Mouse (Mus musculus) ES-CJ7 (cell line): Measurements from ENCODE around the gene Retnlb.
"Not testable (repeated sequence)": the region's sequence is repeated elsewhere in the genome, so short reads cannot be mapped to it uniquely, and the experiment has no call there.

Source experiments
- DNase-seq: peaks from one replicate; pipeline ENCODE4 v3.0.0; 2011; ENCODE audit warnings: low read depth, low spot score

The Retnlb gene

DNA sequence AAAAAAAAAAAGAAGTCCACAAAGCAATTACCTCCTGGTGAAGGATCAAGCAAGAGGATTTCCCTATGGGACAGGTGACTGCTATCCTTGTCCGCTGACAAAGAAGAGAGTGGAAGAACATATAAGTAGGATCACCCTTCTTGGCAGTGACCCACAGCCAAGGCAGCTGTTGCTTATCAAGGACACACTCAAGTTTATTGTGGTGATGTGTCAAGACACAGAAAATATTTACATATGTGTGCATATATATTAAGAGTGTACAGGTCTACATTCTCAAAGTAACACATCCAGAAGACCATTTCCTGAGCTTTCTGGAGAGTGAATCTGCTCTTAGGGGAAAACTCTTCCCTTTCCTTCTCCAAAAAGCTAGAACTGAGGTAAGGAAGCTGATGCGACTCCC lies at the start of gene Retnlb:
Gene Retnlb (plus strand): TSS at position 162 of the 400 bp plus-strand sequence.
- DNase-seq: no peak

DNA sequence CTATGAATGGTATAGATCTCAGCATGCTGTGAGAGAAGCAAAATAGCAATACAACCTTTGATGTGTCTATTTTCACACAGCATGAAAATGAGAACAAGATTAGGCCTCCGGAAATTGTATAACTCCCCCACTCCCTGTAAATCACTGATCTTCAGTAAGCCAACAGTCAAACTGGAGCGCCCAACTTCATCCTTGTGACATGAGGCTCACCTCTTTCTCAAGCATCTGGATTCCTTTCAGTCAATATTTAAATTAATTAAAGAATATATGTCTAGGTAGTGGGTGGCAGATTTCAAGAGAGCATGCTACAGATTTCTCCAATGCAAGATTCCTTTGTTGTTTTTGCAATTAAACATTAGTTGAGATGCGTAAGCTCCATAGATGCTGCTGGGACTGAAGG lies 47.5 kb upstream of the Retnlb start:
- no peak for DNase-seq

DNA sequence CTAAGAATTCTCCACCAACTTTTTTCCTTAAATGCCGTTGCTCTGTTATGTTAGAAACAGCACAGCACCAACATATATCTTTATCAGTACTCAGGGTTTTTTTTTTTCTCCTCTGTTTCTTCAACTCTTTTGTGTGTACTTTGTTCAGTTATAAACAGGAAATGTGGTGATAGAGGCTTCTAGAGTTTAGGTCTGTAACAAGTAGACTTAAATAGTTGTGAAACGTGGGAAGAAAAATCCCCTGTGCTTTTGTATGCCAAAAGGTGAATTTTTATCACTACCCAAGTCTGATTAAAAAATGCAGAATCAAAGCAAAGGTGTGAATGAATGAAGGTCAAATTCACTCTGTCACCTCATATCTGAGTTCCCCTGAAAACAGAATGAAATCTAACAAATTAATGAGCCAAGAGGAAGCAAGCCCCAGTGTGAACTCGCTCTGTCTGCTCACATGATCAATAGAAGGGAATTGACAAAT lies 44.6 kb upstream of the Retnlb start, which contains the start of gene Trat1:
Gene Trat1 (minus strand): TSS at position 51 of the 475 bp plus-strand sequence.
- DNase-seq: no peak

DNA sequence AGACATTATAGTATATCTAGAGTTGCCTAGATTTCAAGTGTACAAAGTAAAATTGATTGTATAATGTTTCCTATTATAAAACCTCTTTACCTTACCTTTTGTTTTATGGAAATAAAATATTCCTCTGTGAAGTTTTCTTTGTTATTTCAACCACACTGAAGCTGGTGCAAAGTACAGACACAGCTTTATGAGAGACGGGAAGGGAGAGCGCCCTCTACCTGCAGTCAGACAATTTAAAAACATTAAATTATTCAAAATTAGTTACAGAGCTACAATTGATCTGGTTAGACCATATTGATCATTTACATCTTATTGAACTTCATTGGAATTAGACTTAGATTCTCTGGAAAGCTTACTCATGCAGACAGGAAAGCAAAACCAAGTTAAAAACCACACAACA lies 39.4 kb upstream of the Retnlb start:
- DNase-seq: no peak

DNA sequence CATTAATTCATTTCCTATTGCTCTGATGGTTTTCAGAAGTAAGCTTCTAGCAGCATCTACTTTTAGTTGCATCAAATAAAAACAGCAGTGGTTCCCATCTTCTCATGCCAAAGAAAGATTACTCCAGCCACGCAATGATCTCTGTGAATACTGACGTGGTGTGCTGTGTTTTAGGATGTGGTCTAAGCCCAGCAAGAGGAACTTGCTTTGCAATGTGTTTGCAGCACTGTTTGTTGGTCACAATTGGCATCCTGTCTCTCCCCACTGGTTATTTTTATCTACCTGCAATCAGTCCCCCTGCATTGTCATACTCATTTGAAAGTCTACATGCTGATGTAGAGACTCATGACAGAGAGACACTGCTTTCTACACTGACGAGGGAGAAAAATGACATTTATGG lies 30.4 kb upstream of the Retnlb start:
- no peak for DNase-seq

DNA sequence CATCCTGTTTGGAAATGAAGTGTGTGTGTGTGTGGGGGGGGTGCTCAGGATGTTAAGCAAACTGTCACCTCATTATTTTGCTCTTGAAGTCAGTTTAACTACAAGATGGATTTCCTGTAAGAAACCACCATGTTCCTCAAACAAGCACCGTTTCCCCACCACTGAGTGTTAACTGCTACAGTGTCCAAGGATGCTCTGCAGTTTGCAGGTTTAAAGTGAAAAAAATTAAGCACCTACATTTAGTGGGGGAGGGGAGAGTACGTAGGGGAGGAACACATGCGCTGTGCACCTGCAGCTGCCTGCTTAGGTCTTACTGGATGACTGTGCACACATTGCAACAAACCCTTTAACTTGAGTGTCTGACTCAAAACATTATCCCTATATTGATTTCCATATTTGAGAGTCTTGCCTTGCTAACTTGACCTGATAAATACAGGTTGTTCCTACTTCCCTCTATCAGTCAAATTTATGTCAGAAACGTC lies 27.9 kb upstream of the Retnlb start:
- DNase-seq: no peak

DNA sequence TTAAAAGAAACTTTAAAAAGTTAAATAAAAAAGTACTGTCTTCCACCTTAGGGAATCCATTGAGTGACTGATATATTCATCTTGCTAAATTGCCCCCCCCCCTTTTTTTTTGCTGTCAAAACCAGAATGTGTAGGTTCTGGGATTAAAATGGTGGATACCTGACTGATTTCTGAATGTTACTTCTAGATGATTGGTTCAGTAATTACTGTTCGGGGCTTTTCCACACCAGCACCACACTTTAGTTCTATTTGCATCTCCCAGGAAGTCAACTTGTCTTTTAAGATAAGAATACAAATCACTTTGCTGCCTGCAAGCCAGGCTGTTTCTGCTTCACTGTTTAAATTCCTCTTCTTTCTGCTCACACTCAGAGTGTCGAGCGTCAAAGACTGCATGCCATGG lies 18.4 kb upstream of the Retnlb start:
- DNase-seq: no peak

DNA sequence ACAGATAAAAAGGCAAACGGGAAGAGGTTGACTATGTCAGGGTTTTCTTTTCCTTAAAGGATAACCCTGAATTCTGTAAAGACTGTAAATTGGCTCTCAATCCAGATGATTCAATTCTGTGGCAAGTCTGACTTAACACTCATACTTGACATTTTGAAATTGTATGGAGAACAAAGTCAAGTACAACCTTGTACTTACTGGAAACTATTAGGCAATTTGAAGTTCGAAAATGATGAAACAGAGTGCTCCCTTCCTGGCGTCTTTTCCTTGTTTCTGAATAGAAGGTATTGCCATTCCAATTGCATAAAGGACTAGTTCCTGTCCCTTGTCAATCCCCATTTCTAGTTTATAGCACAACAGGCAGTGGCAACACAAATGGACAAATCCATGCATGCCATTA lies 17.2 kb upstream of the Retnlb start:
- no peak for DNase-seq

DNA sequence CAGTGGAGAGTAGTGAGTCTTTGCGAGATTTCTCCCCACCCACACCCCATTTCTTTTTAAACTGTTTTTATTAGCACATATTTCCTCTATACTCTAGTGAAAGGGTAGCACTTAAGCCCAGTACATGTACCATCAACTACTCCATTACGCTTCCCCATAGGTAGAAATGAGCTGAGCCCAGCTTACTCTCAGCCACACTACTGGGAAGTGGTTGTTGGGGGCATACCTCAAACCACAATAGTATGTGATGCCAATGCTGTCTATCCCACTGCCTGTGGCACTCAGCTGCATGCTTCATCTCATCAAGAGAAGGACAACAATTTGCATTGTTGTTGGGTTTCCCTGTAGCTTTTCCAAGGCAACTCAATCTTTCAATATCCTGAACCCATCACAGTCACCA lies 15.8 kb upstream of the Retnlb start:
- no peak for DNase-seq

DNA sequence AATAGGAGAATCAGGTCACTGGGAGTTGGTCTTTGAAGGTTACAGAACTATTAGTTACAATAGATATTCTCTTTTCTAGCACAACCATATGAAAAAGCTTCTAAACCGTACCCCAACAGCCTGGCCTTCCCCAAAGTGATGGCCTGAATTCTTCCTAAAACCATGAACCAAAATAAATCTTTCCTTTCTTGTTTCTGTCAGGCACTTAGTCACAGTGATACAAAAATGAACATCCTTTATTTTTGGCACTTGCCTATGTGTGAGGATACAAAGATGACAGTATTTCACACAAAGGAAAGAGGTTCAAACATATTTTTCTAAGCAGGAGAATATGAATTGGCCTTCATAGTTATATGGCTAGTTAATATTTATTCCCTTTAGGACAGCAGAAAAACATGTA lies 11.2 kb upstream of the Retnlb start:
- no peak for DNase-seq

DNA sequence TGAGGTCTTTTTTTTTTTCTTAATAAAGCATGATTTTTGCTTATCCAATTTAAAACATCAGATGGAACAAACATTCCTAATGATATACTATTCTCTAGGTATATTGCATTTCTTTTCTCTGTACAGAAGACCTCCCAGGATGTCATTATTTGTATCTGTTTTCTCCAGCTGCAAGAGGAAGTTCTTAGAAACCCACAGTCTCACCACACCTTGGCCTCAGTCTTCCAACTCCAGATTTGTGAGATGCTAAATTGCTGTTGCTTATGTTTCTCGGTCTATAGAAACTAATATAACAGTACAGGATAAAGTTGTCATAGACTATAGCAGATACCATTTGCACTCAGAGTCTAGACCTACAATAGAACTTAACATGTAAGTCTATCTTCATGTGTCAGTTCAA lies 10.1 kb upstream of the Retnlb start:
- DNase-seq: no peak

DNA sequence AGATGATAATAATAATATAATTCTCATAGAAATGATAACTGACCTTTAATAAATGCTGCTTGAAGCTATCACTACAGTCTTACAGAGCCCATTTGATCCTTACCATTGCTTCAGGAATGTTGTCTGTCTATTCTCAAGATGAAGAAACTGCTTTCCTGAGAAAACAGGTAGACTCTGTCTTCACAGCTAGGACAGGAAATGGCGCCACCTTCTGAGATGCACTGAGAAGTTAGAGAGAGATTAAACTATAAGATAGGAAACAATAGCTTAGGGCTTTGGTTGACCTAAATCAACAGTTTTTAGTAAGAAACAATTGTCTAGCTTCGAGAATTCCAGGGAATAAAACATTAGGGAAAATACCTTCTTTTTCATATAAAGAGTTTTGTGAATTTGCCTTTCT lies 7.3 kb upstream of the Retnlb start:
- DNase-seq: peak; percentile 35

DNA sequence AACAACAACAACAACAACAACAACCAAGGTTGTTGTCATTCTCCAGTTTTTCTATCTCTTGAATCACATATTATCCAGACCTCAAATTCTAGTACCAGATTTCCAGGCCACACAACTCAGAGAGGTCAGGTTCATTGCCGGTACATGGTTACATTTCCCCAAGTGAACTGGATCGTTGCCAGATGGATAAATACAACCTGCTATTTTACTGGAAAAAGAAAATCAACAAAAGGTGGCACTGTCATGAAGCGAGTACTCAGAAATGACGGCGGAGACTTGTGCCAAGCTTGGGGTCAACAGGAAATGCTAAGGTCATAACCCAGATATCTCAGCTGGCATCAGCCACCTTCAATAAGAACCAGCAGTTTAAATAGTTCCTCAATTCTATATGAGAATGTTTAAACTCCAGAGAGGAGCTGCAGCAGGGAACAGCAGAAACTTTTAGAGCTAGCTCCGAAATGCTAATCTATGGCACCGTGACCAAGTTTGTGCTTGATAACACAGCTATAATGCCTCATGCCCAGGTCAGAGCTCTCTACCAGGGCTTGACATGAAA lies 4.7 kb upstream of the Retnlb start:
- DNase-seq: no peak

DNA sequence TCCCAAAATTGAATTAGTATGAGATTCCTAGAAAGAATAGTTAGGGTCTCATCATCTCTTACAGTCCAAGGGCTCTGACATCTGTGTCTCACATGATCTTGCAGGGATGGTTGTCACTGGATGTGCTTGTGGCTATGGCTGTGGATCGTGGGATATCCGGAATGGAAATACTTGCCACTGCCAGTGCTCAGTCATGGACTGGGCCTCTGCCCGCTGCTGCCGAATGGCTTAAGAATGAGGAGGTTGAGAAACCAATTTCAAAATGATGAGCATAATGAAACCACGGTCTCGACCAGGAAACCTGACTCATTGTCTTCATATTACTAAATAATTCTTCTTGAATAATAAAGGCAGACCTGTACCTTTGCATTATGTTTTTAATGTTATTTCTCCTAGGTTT lies 1.9 kb downstream of the Retnlb start:
- DNase-seq: no peak

DNA sequence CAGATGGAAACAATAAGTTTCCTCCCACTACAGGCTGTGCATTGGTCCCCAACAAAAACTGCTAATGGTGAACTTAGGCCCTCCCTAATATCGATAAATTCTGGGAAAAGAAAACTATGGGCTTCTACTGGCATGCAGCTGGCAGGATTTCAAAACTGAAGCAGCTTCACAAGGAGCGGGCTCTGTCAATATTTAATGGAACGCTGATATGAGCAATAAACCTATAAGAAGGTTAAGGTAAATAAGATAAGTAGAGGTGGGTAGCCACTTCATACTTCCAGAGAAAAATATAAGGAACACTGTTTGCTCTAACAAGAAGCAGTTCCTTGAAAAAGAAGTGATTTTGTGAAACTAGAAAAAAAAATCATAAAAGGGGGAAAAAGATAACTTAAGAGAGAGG lies 9.8 kb downstream of the Retnlb start:
- no peak for DNase-seq

DNA sequence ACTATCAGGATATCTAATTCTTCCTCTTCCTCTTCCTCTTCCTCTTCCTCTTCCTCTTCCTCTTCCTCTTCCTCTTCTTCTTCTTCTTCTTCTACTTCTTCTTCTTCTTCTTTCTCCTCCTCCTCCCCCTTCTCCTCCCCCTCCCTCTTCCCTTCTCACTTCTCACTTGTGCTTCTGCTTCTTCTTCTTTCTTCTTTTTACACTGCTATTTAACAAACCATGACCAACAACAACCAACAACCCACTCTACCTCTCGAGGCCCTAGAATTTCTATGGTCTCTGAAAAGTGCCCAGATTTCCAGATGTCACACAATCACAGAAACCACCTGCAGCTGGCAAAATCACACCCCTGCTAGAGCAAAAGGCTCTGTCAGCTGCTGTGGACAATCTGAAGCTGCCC lies 11.0 kb downstream of the Retnlb start:
- no peak for DNase-seq

DNA sequence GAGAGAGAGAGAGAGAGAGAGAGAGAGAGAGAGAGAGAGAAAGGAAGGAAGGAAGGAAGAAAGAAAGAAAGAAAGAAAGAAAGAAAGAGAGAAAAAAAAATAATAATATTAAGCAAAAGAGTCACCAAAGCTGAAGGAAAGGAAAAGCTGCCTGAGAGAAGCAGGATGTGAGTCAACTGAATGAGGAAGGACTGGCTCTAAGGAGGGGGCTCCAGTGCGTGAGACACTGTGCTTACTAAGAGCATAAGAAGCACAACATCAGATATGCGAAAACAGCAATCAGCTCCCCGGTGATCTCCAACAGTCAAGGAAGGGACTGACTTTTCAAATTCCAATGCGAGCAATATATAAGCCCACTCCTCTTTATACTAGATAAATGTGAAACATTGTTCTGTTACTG lies 12.4 kb downstream of the Retnlb start:
- no peak for DNase-seq

DNA sequence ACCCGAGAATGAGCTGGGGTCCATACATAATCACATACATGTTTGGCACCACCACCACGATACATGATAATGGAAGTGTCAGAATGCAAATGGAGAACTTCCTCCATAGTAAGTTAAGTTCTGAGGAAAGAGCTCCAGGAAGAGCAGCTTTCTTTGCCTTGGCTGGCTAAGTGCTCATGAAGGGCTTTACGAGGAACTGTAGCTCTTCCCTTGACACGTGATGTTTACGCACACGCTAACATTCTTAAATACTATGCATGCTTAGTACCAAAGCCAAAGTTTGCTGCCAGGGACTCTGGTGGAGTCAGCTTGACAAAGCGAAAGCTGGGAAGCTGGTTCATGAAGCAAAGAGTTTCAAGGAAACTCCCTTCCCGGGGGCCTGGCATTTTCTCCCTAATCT lies 15.4 kb downstream of the Retnlb start:
- DNase-seq: no peak

DNA sequence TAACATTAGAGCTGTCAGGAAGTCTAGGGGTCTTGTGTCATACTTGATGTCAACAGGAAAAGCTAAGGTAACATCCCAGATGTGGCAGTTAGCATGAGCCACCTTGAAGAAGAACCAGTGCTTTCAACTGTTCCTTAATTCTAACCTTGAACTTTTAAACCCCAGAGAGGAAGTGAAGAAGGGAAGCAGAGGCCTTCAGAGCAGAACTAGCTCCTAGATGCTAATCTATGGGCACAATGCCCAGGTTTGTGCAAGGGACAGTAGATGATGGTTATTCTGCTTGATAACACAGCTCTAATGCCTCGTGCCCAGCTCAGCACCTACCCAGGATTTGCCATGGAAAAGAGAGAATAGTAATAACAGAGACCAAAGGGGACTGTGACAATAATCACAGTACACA lies 17.0 kb downstream of the Retnlb start:
- DNase-seq: not testable (repeated sequence)

DNA sequence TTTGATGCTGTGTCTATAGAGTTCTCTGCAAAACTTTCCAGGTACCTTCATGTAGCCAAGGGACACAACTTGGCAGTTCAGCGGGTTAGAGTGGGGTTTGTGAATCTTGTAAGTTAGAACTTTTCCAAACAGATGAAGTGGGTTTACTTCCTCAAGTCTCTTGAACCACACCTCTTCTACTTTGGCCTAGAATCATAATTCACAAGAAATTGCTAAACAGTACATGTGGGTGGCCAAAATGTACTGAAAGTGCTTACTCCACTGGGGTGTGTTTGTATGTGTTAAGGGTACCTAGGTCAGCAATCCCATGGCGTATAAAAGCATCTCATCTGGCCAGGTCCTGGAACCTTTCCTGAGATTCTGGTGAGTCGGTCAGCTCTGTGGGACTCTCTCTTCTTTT lies 25.6 kb downstream of the Retnlb start, which contains the start of gene Retnla:
Gene Retnla (plus strand): TSS at position 286 of the 400 bp plus-strand sequence.
- DNase-seq: no peak

DNA sequence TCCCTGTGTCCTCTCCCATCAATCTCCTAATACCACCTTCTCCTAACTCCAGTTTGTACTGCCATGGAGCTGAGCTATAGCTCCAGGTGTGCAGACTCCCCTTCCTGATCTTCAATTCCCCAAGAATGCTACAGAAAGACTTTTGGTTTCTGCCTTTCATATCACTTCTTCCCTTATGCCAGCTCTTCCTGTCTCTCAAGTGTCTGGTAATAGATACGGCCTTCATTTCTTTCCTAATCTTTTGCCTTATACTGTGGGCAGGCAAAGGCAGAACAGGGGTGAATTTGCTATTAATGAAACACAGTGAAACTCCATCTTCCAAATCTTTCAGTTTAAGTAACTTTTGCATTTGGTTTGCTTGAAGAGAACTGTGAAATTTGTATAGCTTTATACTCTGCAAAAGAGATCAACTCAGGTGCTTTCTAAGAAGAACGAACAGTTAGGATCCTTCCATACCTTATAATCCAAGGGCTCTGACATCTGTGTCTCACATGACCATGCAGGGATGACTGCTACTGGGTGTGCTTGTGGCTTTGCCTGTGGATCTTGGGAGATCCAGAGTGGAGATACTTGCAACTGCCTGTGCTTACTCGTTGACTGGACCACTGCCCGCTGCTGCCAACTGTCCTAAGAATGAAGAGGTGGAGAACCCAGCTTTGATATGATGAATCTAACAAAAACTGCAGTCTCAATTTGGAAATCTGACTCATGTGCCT lies 27.2 kb downstream of the Retnlb start:
- no peak for DNase-seq

DNA sequence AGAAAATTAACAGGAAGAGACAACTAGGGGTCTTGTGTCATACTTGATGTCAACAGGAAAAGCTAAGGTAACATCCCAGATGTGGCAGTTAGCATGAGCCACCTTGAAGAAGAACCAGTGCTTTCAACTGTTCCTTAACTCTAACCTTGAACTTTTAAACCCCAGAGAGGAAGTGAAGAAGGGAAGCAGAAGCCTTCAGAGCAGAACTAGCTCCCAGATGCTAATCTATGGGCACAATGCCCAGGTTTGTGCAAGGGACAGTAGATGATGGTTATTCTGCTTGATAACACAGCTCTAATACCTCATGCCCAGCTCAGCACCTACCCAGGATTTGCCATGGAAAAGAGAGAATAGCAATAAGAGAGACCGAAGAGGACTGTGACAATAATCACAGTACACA lies 48.3 kb downstream of the Retnlb start:
- not testable (repeated sequence) for DNase-seq

DNA sequence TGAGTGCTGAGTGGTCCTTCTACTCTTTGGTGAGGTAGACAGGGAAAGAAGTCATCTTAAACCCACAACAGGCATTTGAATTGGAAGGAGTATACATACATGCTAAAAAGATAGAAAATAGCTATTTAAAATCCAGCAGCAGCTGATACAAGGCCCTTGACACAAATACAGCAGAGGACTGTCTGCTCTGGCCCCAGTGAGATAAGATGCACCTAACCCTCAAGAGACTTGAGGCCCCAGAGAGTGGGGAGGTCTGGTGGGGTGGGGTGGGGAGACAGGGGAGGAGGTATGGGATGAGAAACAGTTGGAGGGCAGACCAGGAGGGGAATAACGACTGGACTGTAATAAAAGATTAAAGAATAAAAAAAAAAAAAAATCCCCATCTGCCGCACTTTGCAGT lies 51.0 kb downstream of the Retnlb start:
- no peak for DNase-seq
